Mouse (Mus musculus): Measurements from ENCODE around the gene Gm9972.

DNA sequence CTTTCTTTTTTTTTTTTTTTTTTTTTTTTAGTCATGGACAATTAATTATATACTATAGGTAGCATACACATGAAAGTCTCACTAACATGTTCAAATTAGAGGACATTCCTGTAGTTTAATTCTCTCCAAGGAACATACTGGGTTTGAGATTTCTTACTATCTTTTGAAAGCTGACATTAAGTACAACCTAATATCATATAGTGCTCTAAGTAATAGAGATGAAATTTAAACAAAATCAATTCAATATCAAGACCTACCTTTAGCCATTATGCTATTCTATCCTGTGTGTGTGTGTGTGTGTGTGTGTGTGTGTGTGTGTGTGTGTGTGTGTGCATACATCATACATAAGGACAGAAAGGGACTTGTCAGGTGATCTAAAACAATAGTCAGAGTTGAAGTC, at the start of gene Gm9972:
- no peak for TF ChIP-seq CTCF (IDR thresholded peaks at IDR 0.05)
- TF ChIP-seq EP300 (IDR thresholded peaks at IDR 0.05): no peak

Data from lung, postnatal 0 days (tissue).